Mouse (Mus musculus) heart, embryonic 10.5 days (tissue): Measurements from ENCODE around the gene Camta1. TPM values are rescaled to one million over a fixed set of nuclear protein-coding genes. Genes with fewer than 3 reads are reported as not detected.

Experiments used
- DNase-seq: peaks from one replicate; pipeline ENCODE4 v3.0.0-alpha.2; 2017; ENCODE audit warnings: low spot score
- H3K27ac ChIP-seq: fragments of 300-500 bp; sonication (generic); 2 replicates; pipeline ENCODE4 v1.5.1; 2016; ENCODE audit warnings: mild to moderate bottlenecking
- H3K27me3 ChIP-seq: fragments of 300-500 bp; sonication (generic); 2 replicates; pipeline ENCODE4 v1.6.1; 2016; ENCODE audit warnings: mild to moderate bottlenecking; ENCODE audit not compliant: poor library complexity, insufficient read depth, severe bottlenecking
- H3K36me3 ChIP-seq: fragments of 300-500 bp; sonication (generic); 2 replicates; pipeline ENCODE4 v1.6.1; 2016; ENCODE audit warnings: mild to moderate bottlenecking, moderate library complexity
- H3K4me1 ChIP-seq: fragments of 300-500 bp; sonication (generic); 2 replicates; pipeline ENCODE4 v1.6.1; 2016; ENCODE audit warnings: mild to moderate bottlenecking
- H3K4me3 ChIP-seq: fragments of 300-500 bp; sonication (generic); 2 replicates; pipeline ENCODE4 v1.5.1; 2016; ENCODE audit warnings: mild to moderate bottlenecking, moderate library complexity
- H3K9me3 ChIP-seq: fragments of 300-500 bp; sonication (generic); 2 replicates; pipeline ENCODE4 v1.6.1; 2016; ENCODE audit warnings: mild to moderate bottlenecking, moderate library complexity
- WGBS: fragments of 180-500 bp; shearing (Covaris S2); methylation state at CpG from one replicate; pipeline ENCODE4 v1.1.7; 2016; 5-methylcytosine and 5-hydroxymethylcytosine counted together
- polyA plus RNA-seq: library from polyadenylated mRNA; unstranded; fragments of >200 nt; fragmentation: Nextera tagmentation; extraction: Ambion mirVana; gene quantifications from 2 replicates; pipeline ENCODE4 v1.2.1, GENCODE M21; 2016

Gene Camta1
- polyA plus RNA-seq, 1 experiment from 2014 or later = 115 TPM

DNA sequence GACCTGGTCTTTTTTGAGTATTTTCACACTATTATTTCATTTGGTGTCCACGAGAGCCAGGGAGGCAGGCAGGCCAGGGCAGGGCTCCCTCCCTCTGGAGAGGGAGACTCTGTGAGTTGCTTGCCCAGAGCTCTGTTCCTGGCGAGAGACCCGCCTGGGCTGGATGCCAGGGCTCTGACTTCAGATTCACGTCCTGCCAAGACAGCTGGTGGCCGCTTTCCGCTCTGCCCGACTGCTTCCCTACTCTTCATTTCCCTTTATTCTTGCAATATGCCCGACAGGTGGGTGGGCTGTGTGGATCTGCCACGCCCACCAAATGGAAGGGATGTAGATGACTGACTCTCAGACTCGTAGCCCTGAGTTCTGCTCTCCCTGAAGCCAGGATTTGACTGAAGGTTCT lies 696.1 kb downstream of the Camta1 start:
- Histone ChIP-seq H3K27me3 (peaks cover 64% of the 10 kb centered on the region), H3K4me3 (no peak overlapping the region), H3K27ac (no peak overlapping the region), H3K36me3 (no peaks in the 10 kb centered on the region), H3K4me1 (peaks cover 5% of the 10 kb centered on the region; the same call in 1 of the 2 replicates), H3K9me3 (no peaks in the 10 kb centered on the region)
- no peak for DNase-seq
- 19% methylated on average over 10 of the region's 10 CpGs for WGBS

DNA sequence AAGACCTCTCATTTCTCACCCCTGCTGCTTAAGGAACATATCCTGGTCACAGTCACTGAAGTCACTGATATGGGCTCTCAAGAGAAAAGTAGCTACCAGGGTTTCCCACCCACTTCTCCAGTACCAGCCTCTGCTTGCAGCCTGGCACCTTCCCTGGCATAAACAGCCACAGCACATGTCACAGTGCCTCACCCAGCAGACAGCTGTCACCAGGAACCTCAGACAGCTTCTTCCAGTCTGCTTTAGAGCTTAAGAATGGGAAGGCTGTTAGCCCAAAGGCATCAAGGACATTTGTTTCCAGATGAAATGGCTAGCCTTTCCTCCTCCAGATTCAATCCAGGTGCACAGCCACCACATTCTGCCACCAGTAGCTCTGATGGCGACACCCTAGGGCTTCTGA lies 697.4 kb downstream of the Camta1 start:
- no peak for DNase-seq
- H3K4me3 ChIP-seq = no peak overlapping the region
- H3K36me3 ChIP-seq = no peaks in the 10 kb centered on the region
- 66% methylated on average over 1 of the region's 1 CpGs for WGBS
- H3K27ac ChIP-seq = no peak overlapping the region
- peaks cover 64% of the 10 kb centered on the region for H3K27me3 ChIP-seq
- no peaks in the 10 kb centered on the region for H3K9me3 ChIP-seq
- H3K4me1 ChIP-seq = 0 out of 2 replicates have a peak, but pooled peaks cover 2% of the 10 kb centered on the region

DNA sequence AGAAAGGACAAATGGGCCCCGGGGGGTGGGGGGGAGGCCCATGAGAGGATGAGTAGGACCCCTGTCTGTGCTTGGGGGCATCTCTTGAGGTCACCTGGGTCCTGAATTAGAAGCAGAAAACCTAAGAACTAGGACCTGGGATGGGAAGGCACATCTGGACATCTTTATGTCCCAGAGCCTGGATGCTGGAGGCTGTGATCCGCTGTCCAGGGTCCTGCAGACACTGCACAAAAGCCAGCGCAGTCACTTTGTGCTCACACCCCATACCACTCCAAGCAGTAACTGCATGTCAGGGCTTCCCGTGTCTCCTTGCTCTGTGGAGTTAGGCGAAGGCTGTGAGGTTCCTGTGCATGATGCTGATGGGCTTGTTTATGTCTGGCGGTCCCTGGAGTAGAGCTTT lies 699.8 kb downstream of the Camta1 start:
- Histone ChIP-seq H3K4me3 (no peak overlapping the region), H3K36me3 (no peaks in the 10 kb centered on the region), H3K27me3 (peaks cover 63% of the 10 kb centered on the region), H3K27ac (no peak overlapping the region), H3K4me1 (0 out of 2 replicates have a peak, but pooled peaks cover 2% of the 10 kb centered on the region), H3K9me3 (no peaks in the 10 kb centered on the region)
- WGBS = 39% methylated on average over 6 of the region's 6 CpGs
- no peak for DNase-seq

DNA sequence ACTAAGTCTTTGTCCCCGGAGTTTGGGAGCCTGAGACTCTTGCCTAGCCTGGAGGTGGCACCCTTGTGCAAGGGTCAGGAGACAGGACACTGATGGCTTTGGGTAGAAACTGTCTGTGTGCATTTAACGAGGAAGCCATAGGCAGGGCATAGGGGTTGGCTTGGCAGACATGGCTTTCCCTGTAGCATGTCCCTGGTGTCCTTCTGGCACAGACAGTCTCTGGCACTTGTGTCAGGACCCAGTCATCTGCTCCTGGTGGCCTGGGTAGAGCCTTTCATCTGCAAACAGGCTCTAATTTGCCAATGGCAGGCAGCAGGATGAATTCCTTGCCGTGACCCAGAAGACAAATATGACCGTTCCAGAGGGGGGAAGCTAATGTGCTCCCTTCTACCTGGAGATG lies 700.7 kb downstream of the Camta1 start:
- no peaks in the 10 kb centered on the region for H3K36me3 ChIP-seq
- 69% methylated on average over 4 of the region's 4 CpGs for WGBS
- no peak overlapping the region for H3K27ac ChIP-seq
- H3K27me3 ChIP-seq = peaks cover 61% of the 10 kb centered on the region
- H3K9me3 ChIP-seq = no peaks in the 10 kb centered on the region
- H3K4me3 ChIP-seq = no peak overlapping the region
- no peak for DNase-seq
- 0 out of 2 replicates have a peak, but pooled peaks cover 2% of the 10 kb centered on the region for H3K4me1 ChIP-seq

DNA sequence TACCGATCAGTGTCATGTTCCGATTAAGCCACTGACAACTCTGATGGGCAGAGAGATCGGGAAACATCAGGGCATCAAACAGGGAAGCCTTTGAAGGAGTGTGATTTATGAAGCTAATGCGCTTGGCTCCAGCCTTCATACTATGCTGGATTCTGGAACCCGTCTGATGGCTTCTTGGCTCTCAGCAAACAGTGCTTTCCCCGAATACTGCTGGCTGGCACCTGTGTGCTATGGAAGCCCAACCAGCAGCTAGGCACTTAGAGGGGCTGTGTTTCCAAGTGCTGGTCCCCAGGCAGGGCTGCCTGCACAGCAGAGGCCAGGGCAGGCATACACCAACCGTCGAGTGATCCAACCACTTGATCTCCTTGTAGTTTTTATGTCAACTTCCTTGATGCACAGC lies 701.2 kb downstream of the Camta1 start:
- peaks cover 61% of the 10 kb centered on the region for H3K27me3 ChIP-seq
- no peaks in the 10 kb centered on the region for H3K36me3 ChIP-seq
- H3K9me3 ChIP-seq = no peaks in the 10 kb centered on the region
- WGBS = 80% methylated on average over 8 of the region's 8 CpGs
- no peak overlapping the region for H3K4me3 ChIP-seq
- DNase-seq = no peak
- H3K4me1 ChIP-seq = no peaks in the 10 kb centered on the region
- H3K27ac ChIP-seq = no peak overlapping the region

DNA sequence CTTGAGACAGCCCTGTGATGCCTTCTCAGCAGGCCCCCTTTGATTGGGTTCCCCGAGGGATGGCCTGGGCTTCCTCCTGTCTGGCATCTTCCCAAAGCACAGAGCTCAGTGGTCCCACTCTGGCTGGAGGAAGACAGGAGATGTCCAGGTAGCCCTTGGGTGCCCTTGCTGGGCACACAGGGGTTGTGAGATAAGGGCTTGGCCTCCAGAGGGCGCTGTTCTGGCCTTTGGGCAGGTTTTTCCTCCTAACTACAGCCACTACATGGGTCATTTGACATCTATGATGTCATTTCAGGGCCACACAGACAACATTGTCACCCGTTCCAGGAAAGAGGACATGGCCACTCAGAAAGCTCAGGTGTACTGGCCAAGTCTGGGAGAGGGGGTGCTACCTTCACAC lies 703.4 kb downstream of the Camta1 start:
- Histone ChIP-seq H3K4me1 (0 out of 2 replicates have a peak, but pooled peaks cover 3% of the 10 kb centered on the region), H3K4me3 (no peak overlapping the region), H3K27me3 (peaks cover 46% of the 10 kb centered on the region), H3K27ac (no peak overlapping the region), H3K9me3 (no peaks in the 10 kb centered on the region), H3K36me3 (no peaks in the 10 kb centered on the region)
- WGBS = 52% methylated on average over 3 of the region's 3 CpGs
- no peak for DNase-seq

DNA sequence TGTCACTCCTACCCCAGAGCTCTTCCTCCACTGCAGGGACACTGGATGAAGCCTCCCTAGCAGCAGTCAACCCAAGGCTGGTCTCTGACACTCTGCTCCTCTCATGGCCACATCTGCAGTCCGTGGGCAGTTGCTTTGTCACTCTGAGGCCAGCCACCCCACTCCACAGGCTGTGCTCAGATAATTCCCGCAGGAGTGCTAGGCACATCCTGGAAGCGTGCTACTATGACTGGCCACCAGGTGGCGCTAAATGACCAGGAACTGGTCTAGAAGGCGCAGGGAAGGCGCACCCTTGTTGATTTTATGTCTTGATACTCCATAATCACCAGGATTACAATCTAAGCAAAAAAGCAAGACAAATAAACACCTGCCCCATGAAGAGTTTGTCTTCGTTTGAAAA lies 704.8 kb downstream of the Camta1 start:
- H3K27me3 ChIP-seq = peaks cover 46% of the 10 kb centered on the region
- no peak for DNase-seq

DNA sequence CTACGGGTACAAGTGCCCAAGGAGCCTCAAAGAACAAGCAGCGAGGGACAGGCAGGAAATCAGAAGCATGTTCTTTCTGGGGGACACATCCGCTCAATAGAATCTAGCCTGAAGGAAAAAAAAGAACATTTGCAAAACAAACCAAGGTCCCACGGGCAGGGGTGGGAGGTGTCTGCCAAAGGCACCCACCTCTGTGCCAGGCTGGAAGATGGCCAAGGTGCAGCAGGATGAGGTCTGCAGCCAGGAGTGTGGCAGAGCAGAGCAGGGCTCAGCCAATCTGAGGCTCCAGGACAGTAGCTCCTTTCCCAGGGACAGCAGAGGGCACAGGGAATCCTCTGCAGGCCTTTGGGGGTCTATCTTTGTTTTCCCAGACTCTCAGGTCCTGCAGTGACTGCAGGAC lies 706.1 kb downstream of the Camta1 start:
- no peaks in the 10 kb centered on the region for H3K36me3 ChIP-seq
- H3K27me3 ChIP-seq = peaks cover 48% of the 10 kb centered on the region
- no peak for DNase-seq
- H3K4me3 ChIP-seq = no peak overlapping the region
- WGBS = 72% methylated on average over 4 of the region's 4 CpGs
- 0 out of 2 replicates have a peak, but pooled peaks cover 8% of the 10 kb centered on the region for H3K4me1 ChIP-seq
- no peaks in the 10 kb centered on the region for H3K9me3 ChIP-seq
- H3K27ac ChIP-seq = no peak overlapping the region

More for the DNA sequence above, 704.8 kb downstream of the Camta1 start:
- 3% methylated on average over 7 of the region's 7 CpGs for WGBS
- Histone ChIP-seq H3K4me3 (no peak overlapping the region), H3K27ac (no peak overlapping the region), H3K36me3 (no peaks in the 10 kb centered on the region), H3K9me3 (no peaks in the 10 kb centered on the region), H3K4me1 (0 out of 2 replicates have a peak, but pooled peaks cover 8% of the 10 kb centered on the region)

DNA sequence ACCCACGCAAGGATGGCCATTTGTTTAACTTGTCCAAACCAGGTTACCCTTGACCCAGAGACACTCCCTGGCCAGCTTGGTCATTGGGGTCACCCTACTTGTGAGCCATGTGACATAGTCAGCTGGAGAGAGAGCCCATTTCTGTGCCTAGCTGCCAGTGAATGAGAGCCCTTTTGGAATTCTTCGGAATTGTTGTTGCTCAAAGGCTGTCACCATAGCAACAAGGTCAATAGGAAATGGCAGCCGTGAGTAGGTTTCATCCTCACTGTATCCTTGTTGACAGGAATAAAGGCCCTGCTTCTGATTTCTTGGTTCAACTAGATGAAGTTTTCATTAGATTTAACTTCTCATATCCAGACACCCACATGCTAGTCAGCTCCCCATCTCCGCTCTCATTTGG lies 707.4 kb downstream of the Camta1 start:
- Histone ChIP-seq H3K27ac (no peak overlapping the region), H3K27me3 (peaks cover 53% of the 10 kb centered on the region), H3K36me3 (no peaks in the 10 kb centered on the region), H3K9me3 (no peaks in the 10 kb centered on the region), H3K4me1 (0 out of 2 replicates have a peak, but pooled peaks cover 8% of the 10 kb centered on the region), H3K4me3 (no peak overlapping the region)
- no peak for DNase-seq
- 51% methylated on average over 4 of the region's 4 CpGs for WGBS

DNA sequence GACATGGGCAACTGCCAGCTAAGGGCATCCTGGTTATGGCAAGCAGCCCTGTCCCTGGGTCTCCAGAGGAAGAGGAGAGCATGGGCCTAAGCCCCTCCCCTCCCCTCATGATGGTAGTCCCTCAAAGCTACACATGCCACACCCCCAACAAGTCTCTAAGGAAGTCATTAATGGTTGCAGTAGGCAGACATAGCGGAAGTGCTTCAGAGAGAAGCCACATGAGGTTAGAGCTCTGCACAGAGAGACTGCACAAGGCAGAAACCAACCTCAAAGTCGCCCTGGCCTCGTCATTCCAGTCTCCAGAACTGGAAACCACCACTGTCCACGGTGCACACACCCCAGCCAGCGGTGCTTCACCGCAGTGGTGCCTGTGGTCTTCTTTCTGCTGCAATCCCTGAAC lies 709.7 kb downstream of the Camta1 start:
- H3K4me1 ChIP-seq = 0 out of 2 replicates have a peak, but pooled peaks cover 10% of the 10 kb centered on the region
- peaks cover 54% of the 10 kb centered on the region for H3K27me3 ChIP-seq
- H3K4me3 ChIP-seq = no peak overlapping the region
- no peak overlapping the region for H3K27ac ChIP-seq
- no peaks in the 10 kb centered on the region for H3K9me3 ChIP-seq
- no peaks in the 10 kb centered on the region for H3K36me3 ChIP-seq
- DNase-seq = no peak
- WGBS = 75% methylated on average over 6 of the region's 6 CpGs

DNA sequence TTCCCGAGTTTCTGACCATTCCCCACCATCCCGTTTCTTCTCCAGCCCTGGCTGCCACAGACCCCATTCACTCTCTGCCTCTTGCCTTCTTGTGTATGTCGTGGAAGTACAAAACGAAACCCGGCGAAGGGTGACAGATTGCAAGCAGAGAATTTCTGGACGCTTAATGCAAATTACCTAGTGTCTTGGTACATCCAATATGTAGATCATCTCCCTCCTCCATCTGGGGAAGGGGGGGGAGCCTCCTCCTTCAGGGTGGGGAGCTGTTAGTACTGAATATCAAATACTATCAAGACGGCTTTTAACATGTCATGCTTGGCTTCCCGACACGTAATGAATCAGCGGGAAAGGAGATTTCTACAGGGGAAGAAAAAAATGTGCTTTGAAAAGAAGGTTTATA lies 710.8 kb downstream of the Camta1 start:
- 85% methylated on average over 11 of the region's 11 CpGs for WGBS
- 0 out of 2 replicates have a peak, but pooled peaks cover 10% of the 10 kb centered on the region for H3K4me1 ChIP-seq
- no peak overlapping the region for H3K27ac ChIP-seq
- no peak for DNase-seq
- H3K4me3 ChIP-seq = no peak overlapping the region
- H3K36me3 ChIP-seq = no peaks in the 10 kb centered on the region
- peaks cover 53% of the 10 kb centered on the region for H3K27me3 ChIP-seq
- H3K9me3 ChIP-seq = no peaks in the 10 kb centered on the region

DNA sequence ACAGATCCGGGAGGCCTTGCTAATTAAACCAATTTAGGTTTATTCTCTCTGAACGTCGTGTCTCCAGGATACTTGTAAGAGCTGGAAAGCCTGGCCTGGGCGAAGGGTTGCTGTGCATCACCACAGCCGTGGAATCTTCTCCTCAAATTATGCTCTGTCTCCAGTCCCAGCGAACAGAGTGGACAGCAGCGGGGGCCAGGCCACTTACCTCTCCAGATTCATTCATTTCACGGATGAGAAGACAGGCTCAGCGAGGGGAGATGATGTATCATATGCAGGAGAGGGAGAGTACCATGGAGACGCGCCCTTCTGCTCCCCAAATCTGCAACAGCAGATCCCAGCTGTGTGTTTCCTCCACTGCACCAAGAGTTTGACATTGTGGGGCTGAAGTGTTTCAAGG lies 711.6 kb downstream of the Camta1 start:
- Histone ChIP-seq H3K27me3 (peaks cover 48% of the 10 kb centered on the region), H3K36me3 (no peaks in the 10 kb centered on the region)
- WGBS = 77% methylated on average over 11 of the region's 11 CpGs

DNA sequence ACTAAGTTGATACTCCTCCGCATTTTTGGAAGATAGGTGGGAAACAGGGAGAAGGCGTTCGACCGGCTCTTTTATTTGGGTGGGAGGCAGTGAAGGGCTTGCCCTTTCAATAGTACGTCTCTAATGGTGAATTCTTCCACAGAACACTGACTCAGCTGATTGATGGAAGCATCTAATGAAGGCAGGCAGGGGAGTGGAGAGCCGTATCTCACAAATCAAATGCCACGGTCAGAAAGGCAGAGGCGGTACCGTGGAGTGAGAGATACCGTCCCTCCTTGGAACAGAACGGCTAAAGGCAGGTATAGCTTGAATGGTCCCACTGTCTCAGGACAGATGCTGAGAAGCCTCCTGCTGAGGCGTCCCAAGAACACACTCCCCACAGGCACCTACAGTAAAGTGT lies 714.1 kb downstream of the Camta1 start:
- peaks cover 5% of the 10 kb centered on the region; the same call in 1 of the 2 replicates for H3K4me1 ChIP-seq
- peaks cover 10% of the 10 kb centered on the region for H3K9me3 ChIP-seq
- no peak for DNase-seq
- H3K27ac ChIP-seq = no peak overlapping the region
- H3K36me3 ChIP-seq = 0 out of 2 replicates have a peak, but pooled peaks cover 3% of the 10 kb centered on the region
- WGBS = 50% methylated on average over 12 of the region's 12 CpGs
- peaks cover 41% of the 10 kb centered on the region for H3K27me3 ChIP-seq
- H3K4me3 ChIP-seq = no peak overlapping the region

More for the DNA sequence above, 711.6 kb downstream of the Camta1 start:
- DNase-seq = no peak
- H3K4me1 ChIP-seq = 0 out of 2 replicates have a peak, but pooled peaks cover 10% of the 10 kb centered on the region
- H3K27ac ChIP-seq = no peak overlapping the region
- H3K9me3 ChIP-seq = no peaks in the 10 kb centered on the region
- no peak overlapping the region for H3K4me3 ChIP-seq

DNA sequence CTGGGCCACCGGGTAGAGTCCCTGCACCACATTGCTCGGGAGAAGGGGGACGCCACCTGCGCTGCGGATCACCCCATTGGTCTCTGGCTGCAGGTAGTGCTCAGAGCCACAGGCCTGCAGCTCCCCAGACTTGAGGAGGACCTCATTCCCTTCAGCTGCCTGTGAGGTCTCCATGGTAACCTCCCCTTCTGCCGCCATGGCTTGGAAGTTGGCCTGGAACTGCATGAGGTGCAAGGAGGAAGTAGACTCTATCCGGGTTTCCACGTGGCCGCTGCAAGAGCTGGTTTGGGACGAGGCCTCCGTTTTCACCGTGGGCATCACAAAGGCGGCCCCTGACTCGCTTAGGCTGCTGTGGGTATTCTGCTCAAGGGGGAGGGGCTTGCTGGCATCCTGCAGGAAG lies 717.6 kb downstream of the Camta1 start:
- Histone ChIP-seq H3K27me3 (peaks cover 29% of the 10 kb centered on the region), H3K9me3 (peaks cover 10% of the 10 kb centered on the region), H3K36me3 (0 out of 2 replicates have a peak, but pooled peaks cover 3% of the 10 kb centered on the region), H3K4me1 (peaks cover 29% of the 10 kb centered on the region), H3K4me3 (no peak overlapping the region), H3K27ac (no peak overlapping the region)
- WGBS = 81% methylated on average over 14 of the region's 14 CpGs
- no peak for DNase-seq
